Mouse (Mus musculus) 416B (cell line): ENCODE measurements around the gene U2af1l4.

Experiments
- DNase-seq: peaks from one replicate; pipeline ENCODE4 v3.0.0; 2011; ENCODE audit warnings: low read depth

The U2af1l4 gene

DNA sequence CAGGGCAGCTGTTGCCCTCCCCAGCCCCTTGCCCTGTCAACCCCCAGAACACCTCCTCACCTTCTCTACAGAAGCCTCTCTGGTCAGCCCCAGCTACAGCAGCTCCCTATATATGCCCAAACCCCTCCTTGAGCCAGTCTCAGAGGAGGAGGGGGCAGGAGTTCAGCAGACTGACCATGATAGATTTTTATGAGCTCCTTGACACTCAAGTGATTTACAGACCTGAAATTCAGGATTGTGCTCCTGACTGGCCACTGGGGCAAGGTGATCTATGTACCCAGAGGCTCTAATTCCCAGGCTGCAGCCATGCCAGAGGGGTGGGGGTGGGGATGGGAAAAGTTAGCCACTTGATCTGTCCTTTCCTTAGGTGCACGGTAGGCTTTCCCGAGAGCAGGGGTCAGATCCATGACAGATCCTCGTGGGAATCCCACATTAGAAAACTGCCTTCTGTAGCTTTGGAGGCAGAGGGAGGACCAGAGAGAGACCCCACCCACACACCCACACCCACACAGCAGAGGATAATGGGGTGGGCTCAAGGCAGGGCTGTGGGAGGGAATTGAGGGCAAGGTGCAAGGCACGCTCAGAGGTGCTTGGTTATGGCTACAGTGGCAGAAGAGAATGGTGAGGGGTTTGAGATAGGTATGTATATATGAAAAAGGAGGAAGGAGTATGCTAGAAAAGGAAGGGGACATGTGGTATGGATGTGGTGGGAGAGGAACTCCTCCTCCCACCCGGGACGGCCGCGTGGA, 49.7 kb downstream of the U2af1l4 start, which contains the start of gene Upk1a:
Gene Upk1a, minus strand, starts transcription at position 194 of the 749 bp plus-strand sequence.
- no peak for DNase-seq

DNA sequence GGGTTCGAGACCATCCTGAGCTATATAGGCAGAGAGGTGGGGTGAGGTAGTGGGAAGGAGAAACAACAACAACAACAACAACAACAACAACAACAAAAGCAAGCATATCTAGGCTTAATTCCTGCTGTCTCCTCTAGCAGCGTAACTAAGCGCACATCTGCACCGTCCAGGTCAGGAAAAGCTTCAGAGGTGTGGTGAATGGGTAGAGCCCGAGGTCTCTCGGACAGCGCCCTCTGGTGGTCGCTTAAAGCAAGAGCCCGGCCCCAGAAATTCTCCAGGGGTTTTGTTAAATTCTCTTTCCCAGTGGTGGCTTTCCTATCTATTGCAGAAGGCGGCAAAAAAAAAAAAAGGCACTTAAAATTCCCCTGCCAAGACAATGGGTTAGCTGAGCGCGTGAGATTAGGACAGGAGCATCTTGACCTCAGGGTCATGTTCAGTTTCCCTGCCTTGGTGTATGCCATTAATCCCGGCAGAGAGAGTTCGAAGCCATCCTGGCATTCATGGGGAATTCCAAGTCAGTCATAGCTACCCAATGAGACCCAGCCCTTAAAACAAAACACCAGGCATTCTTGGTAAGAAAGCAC, 50.5 kb downstream of the U2af1l4 start:
- peak; percentile 66 for DNase-seq

DNA sequence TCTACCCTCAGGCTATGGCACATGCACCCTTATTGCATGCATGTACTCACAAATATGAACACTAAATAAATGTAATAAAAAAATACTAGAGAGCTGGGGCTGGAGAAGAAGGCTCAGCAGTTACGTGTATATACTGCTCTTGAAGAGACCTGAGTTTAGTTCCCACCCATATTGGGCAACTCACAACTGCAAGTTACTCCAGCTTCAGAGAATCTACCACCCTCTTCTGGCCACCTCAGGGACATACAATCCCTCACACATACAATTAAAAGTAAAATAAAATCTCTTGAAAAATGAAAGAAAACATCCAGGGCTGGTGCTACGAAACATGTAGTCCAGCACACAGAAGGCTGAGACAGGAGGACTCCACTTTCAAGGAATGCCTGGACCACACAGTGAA, 51.4 kb downstream of the U2af1l4 start:
- peak; percentile 85 for DNase-seq
